13 mouse cellular contexts compared by ENCODE assay signal in genomic region chr1:194160761-194161461, GRCm38 (mm10).
A peak's percentile ranks its signal among the peaks of the same experiment; 100 is the strongest.
DNase-seq lines count a peak whose midpoint lies in the region; ATAC-seq and TF ChIP-seq lines count a peak whose summit lies in the region.
"Had no signal": no experiment of that assay in that cellular context is flagged by ENCODE, and none has a peak within 500 bp of the region (broad histone marks: within the 10 kb centered on the region; RNA-seq: fewer than 3 reads in every experiment).

No protein-coding gene starts in this region.

- peak overlapping the region; percentile 7; the same call in 1 of the 2 replicates for H3K4me2 ChIP-seq in kidney, postnatal 0 days (ENCODE audit: low read length)
- H3K4me2 ChIP-seq: intestine, embryonic 15.5 days had no signal

- DNase-seq in kidney, postnatal 0 days (ENCODE audit: low spot score), result peak; percentile 36
- no peak for DNase-seq in kidney, postnatal 10 days
- DNase-seq in hindbrain, embryonic 10.5 days (ENCODE audit: low spot score), result peak; percentile 21
- DNase-seq in layer of hippocampus, postnatal 36 days, result peak; percentile 58 to 63
- DNase-seq in retina, postnatal 1 day, result peak; percentile 86
- no peak for DNase-seq in heart, adult 18-20 months
- DNase-seq in gastrocnemius, postnatal 10 days, result no peak
- no peak for DNase-seq in adrenal gland, postnatal 4 days (ENCODE audit: low spot score in 2 of 2)
- DNase-seq: cerebellum, adult 9-10 months; thymus, adult 2 months had no signal

- H3K27ac ChIP-seq in kidney, postnatal 0 days, result no peak overlapping the region
- H3K27ac ChIP-seq in hindbrain, embryonic 10.5 days, result peak overlapping the region; percentile 71
- H3K27ac ChIP-seq: intestine, embryonic 15.5 days; macrophage had no signal

- H3K4me3 ChIP-seq in kidney, postnatal 0 days (replicated peaks; ENCODE audit: low read depth, low read length), result no peak overlapping the region
- no peak overlapping the region for H3K4me3 ChIP-seq in hindbrain, embryonic 10.5 days
- H3K4me3 ChIP-seq: intestine, embryonic 15.5 days had no signal

- H3K4me1 ChIP-seq in kidney, postnatal 0 days (replicated peaks; ENCODE audit: insufficient read depth, low read length), result no peaks in the 10 kb centered on the region
- peaks cover 11% of the 10 kb centered on the region for H3K4me1 ChIP-seq in hindbrain, embryonic 10.5 days (replicated peaks)
- H3K4me1 ChIP-seq: intestine, embryonic 15.5 days had no signal

- H3K36me3 ChIP-seq in kidney, postnatal 0 days (ENCODE audit: insufficient read depth, low read length), result no peaks in the 10 kb centered on the region
- no peaks in the 10 kb centered on the region for H3K36me3 ChIP-seq in hindbrain, embryonic 10.5 days
- H3K36me3 ChIP-seq: intestine, embryonic 15.5 days had no signal

- H3K9me3 ChIP-seq in kidney, postnatal 0 days (replicated peaks; ENCODE audit: low read length), result no peaks in the 10 kb centered on the region
- no peaks in the 10 kb centered on the region for H3K9me3 ChIP-seq in hindbrain, embryonic 10.5 days
- H3K9me3 ChIP-seq: intestine, embryonic 15.5 days had no signal

- TF ChIP-seq CTCF in kidney, postnatal 0 days (IDR thresholded peaks at IDR 0.05; ENCODE audit: low read depth), result no peak

- WGBS in kidney, postnatal 0 days, result 29% methylated on average over 8 of the region's 8 CpGs
- 46% methylated on average over 8 of the region's 8 CpGs for WGBS in hindbrain, embryonic 10.5 days

- no peak overlapping the region for H3K9ac ChIP-seq in kidney, postnatal 0 days (ENCODE audit: low read depth, low read length)
- H3K9ac ChIP-seq: intestine, embryonic 15.5 days had no signal

- no peaks in the 10 kb centered on the region for H3K27me3 ChIP-seq in kidney, postnatal 0 days (ENCODE audit: insufficient read depth, low read length)
- no peaks in the 10 kb centered on the region for H3K27me3 ChIP-seq in hindbrain, embryonic 10.5 days (ENCODE audit: insufficient read depth, poor library complexity, severe bottlenecking)
- H3K27me3 ChIP-seq: intestine, embryonic 15.5 days had no signal

- no peak for ATAC-seq in kidney, postnatal 0 days (replicated peaks; ENCODE audit: low FRiP score, low read depth)
- ATAC-seq: CD4-positive, CD25-positive, alpha-beta regulatory T cell, adult 4 months; intestine, embryonic 15.5 days had no signal

Comparison
In these comparisons a context has a peak if more than half of its experiments do, and no peak if none do; other contexts are left out.
1. DNase-seq: peak in kidney, postnatal 0 days (single experiment), hindbrain, embryonic 10.5 days (single experiment), layer of hippocampus, postnatal 36 days (2 of 2) and retina, postnatal 1 day (single experiment); none in kidney, postnatal 10 days (single experiment), heart, adult 18-20 months (0 of 2), gastrocnemius, postnatal 10 days (single experiment) and adrenal gland, postnatal 4 days (0 of 2).